Mouse (Mus musculus): ENCODE data around the gene Gm45711. TPM values are rescaled to one million over a fixed set of nuclear protein-coding genes. Genes with fewer than 3 reads are reported as not detected.
"Not testable (repeated sequence)": the region's sequence is repeated elsewhere in the genome, so short reads cannot be mapped to it uniquely, and the experiment has no call there.

The Gm45711 gene
- polyA plus RNA-seq (2012; ENCODE audit: insufficient read depth, insufficient read length, missing spikeins): not detected in 2 replicates

DNA sequence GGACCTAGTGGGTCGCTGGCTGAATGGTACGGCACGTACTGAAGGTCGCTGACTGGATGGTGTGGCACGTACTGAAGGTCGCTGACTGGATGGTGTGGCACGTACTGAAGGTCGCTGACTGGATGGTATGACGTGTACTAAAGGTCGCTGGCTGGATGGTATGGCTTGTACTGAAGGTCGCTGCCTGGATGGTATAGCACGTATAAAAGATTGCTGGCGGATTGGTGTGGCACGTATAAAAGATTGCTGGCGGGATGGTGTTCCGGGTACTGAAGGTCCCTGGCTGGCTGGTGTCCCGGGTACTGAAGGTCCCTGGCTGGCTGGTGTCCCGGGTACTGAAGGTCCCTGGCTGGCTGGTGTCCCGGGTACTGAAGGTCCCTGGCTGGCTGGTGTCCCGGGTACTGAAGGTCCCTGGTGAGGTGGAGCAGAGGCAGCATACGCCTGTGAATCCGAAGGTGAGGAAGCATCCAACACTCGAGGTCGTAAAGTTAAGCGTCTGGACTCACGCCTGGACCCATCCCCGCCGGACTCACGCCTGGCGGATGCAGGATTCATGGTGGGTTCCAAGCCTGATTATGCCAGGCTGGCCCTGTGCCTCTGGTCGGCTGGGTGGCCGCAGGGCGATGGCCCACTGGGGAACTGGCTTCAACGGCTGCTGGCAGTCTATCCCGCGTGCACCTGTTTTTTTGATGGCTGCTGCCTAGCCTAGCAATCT, at the start of gene Gm45711, which contains the start of gene Cmtm1:
Gene Gm45711, minus strand, starts transcription at position 641 of the 715 bp plus-strand sequence.
Gene Cmtm1, minus strand, starts transcription at position 705 of the 715 bp plus-strand sequence.
- H3K4me3 ChIP-seq (ENCODE audit: insufficient read depth, low read length); H3K27ac ChIP-seq (ENCODE audit: insufficient read depth, low read depth, low read length): not testable (repeated sequence)

DNA sequence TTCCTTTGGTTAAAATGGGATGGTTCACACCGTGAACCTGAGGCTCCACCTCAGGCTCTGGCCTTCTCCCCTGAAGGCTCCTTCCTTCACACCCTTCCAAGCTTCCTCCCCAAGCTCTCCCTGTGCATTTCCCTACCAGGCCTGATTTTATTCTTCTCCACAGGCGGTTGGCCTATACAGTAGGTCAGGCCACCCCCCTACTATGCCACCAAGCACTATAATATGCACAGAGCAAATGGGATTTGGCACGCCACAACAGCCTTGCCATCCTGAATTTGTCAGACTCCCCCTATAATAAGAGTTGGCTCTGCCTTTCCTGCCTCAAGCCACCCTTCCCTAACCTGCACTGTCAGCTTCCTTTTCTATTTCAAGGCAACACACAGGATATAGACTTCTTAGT, 48.8 kb upstream of the Gm45711 start:
- Histone ChIP-seq H3K4me3 (ENCODE audit: insufficient read depth, low read length) (no peak overlapping the region), H3K27ac (ENCODE audit: insufficient read depth, low read depth, low read length) (no peak overlapping the region), H3K4me1 (ENCODE audit: control insufficient read depth, insufficient read depth, low read length) (peaks cover 22% of the 10 kb centered on the region)
- TF ChIP-seq POLR2A (IDR thresholded peaks at IDR 0.05; ENCODE audit: borderline replicate concordance, low read depth, low read length) (no peak), CTCF (IDR thresholded peaks at IDR 0.05; ENCODE audit: low read depth, low read length) (no peak)

More for the DNA sequence above, at the start of gene Gm45711, which contains the start of gene Cmtm1:
- not testable (repeated sequence) for H3K4me1 ChIP-seq (ENCODE audit: control insufficient read depth, insufficient read depth, low read length)

DNA sequence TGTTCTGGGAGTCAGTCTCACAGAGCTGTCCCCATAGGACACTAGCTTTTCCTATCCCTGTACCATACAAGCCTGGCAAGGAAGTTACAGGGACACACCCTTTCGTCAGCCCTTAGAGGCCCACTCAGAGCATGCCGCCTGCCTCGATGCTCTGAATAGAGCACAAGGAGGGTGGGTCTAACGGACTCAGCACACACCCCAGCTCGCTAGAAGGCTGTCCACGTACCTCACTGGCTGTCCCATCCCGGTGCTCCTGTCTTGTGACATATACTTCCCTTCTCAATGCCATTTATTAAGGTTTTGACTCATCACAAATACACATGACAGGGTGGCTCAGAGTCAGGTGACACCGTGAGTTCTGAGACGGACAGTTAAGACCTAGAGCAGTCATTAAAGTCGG, 44.6 kb upstream of the Gm45711 start:
- Histone ChIP-seq H3K27ac (ENCODE audit: insufficient read depth, low read depth, low read length) (peak overlapping the region; percentile 43), H3K4me1 (ENCODE audit: control insufficient read depth, insufficient read depth, low read length) (peaks cover 37% of the 10 kb centered on the region), H3K4me3 (ENCODE audit: insufficient read depth, low read length) (no peak overlapping the region)
- TF ChIP-seq CTCF (IDR thresholded peaks at IDR 0.05; ENCODE audit: low read depth, low read length) (no peak), POLR2A (IDR thresholded peaks at IDR 0.05; ENCODE audit: borderline replicate concordance, low read depth, low read length) (no peak)

- TF ChIP-seq CTCF (IDR thresholded peaks at IDR 0.05; ENCODE audit: low read depth, low read length) (no peak), POLR2A (IDR thresholded peaks at IDR 0.05; ENCODE audit: borderline replicate concordance, low read depth, low read length) (no peak)
- Histone ChIP-seq H3K27ac (ENCODE audit: insufficient read depth, low read depth, low read length) (no peak overlapping the region), H3K4me1 (ENCODE audit: control insufficient read depth, insufficient read depth, low read length) (peaks cover 35% of the 10 kb centered on the region), H3K4me3 (ENCODE audit: insufficient read depth, low read length) (no peak overlapping the region)
Measured at GRCm38 (mm10) chr8:104353186-104353585, 43.3 kb upstream of the Gm45711 start.

DNA sequence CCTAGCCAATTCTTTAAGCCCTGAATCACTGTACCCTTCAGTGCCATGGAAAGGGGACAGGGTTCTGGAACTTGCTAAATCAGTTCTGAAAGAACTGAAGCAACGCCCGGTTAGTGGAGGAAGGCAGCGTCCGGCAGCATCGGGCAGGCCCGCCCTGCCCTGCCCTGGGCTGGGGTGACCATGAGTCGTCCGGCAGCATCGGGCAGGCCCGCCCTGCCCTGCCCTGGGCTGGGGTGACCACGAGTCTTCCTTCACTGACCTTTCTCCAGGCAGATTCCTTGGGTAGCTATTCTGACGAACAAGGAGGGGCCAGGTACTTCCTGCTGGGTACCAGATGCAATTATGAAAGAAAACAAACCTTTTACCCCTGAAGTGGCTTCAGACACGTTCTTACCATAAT, 40.2 kb upstream of the Gm45711 start:
- peaks cover 28% of the 10 kb centered on the region for H3K4me1 ChIP-seq (ENCODE audit: control insufficient read depth, insufficient read depth, low read length)
- no peak overlapping the region for H3K27ac ChIP-seq (ENCODE audit: insufficient read depth, low read depth, low read length)
- H3K4me3 ChIP-seq (ENCODE audit: insufficient read depth, low read length): no peak overlapping the region
- no peak for TF ChIP-seq CTCF (IDR thresholded peaks at IDR 0.05; ENCODE audit: low read depth, low read length)
- no peak for TF ChIP-seq POLR2A (IDR thresholded peaks at IDR 0.05; ENCODE audit: borderline replicate concordance, low read depth, low read length)

DNA sequence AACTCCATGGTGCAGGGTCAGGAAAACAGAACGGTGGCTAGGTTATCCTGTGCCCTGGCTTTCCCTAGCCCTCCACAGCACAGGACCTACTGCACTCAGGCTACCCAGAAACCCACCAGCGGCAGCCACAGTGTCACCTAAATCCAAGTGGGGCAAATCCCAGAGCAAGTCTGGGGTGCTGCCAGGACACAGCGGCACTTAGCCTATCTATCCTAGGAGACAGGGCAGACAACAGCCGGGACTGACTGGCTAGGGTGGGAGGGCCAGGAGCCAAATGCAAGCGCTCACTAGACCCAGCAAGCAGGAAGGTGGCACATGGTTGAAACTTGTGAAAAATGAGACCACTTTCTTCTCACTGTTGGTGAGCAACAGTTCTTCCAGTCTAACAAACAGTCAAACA, 39.1 kb upstream of the Gm45711 start:
- H3K4me1 ChIP-seq (ENCODE audit: control insufficient read depth, insufficient read depth, low read length): peaks cover 26% of the 10 kb centered on the region
- H3K27ac ChIP-seq (ENCODE audit: insufficient read depth, low read depth, low read length): no peak overlapping the region
- TF ChIP-seq POLR2A (IDR thresholded peaks at IDR 0.05; ENCODE audit: borderline replicate concordance, low read depth, low read length) (no peak), CTCF (IDR thresholded peaks at IDR 0.05; ENCODE audit: low read depth, low read length) (no peak)
- no peak overlapping the region for H3K4me3 ChIP-seq (ENCODE audit: insufficient read depth, low read length)

- Histone ChIP-seq H3K4me1 (ENCODE audit: control insufficient read depth, insufficient read depth, low read length) (peaks cover 33% of the 10 kb centered on the region), H3K4me3 (ENCODE audit: insufficient read depth, low read length) (no peak overlapping the region), H3K27ac (ENCODE audit: insufficient read depth, low read depth, low read length) (no peak overlapping the region)
- TF ChIP-seq POLR2A (IDR thresholded peaks at IDR 0.05; ENCODE audit: borderline replicate concordance, low read depth, low read length) (no peak), CTCF (IDR thresholded peaks at IDR 0.05; ENCODE audit: low read depth, low read length) (no peak)
Measured at GRCm38 (mm10) chr8:104346706-104347105, 36.8 kb upstream of the Gm45711 start.

DNA sequence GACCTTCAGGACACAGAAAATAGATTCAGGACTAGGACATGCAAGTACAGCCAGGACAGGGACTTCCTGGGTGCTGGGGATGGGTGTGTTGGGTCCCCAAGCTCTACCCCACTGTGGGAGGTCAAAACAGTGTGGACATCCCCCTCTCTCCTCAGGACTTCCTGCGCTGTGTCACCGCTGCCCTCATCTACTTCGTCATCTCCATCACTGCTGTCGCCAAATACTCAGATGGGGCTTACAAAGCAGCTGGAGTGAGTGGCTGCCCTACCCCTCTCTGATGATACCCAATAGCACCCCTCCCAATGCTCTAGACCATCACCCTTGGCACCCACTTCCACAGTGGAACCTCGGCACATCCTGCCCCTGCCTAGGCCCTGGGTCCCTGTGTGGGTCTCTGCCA, 34.7 kb upstream of the Gm45711 start:
- Histone ChIP-seq H3K27ac (ENCODE audit: insufficient read depth, low read depth, low read length) (no peak overlapping the region), H3K4me1 (ENCODE audit: control insufficient read depth, insufficient read depth, low read length) (peaks cover 31% of the 10 kb centered on the region), H3K4me3 (ENCODE audit: insufficient read depth, low read length) (no peak overlapping the region)
- TF ChIP-seq POLR2A (IDR thresholded peaks at IDR 0.05; ENCODE audit: borderline replicate concordance, low read depth, low read length): no peak
- TF ChIP-seq CTCF (IDR thresholded peaks at IDR 0.05; ENCODE audit: low read depth, low read length): no peak

DNA sequence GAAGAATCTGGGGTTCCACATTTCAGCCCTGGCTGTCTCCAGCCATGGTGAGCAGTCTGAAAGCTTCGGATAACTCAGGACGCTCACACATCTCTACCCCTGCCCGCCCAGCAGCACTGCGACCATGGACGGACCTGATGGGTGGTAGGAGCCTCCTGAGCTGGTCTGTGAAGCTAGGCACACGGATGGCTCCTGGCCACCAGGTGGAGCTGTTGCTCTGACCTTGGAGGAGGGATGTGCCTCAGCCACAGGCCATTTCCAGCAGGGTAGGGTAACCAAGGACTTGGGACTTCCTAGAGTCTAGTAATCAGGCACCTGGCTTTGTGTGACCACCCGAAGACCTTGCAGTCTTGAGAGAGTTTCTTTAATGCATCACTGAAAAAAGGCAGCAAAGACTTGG, 34.1 kb upstream of the Gm45711 start:
- peak overlapping the region; percentile 28; the same call in 1 of the 2 replicates for H3K27ac ChIP-seq (ENCODE audit: insufficient read depth, low read depth, low read length)
- H3K4me3 ChIP-seq (ENCODE audit: insufficient read depth, low read length): 0 out of 2 replicates have a peak overlapping the region, but pooled peaks have one; percentile 5
- peaks cover 32% of the 10 kb centered on the region for H3K4me1 ChIP-seq (ENCODE audit: control insufficient read depth, insufficient read depth, low read length)
- TF ChIP-seq POLR2A (IDR thresholded peaks at IDR 0.05; ENCODE audit: borderline replicate concordance, low read depth, low read length): no peak
- TF ChIP-seq CTCF (IDR thresholded peaks at IDR 0.05; ENCODE audit: low read depth, low read length): peak; percentile 86

GRCm38 (mm10) chr8:104342426-104342825, 32.5 kb upstream of the Gm45711 start:
- TF ChIP-seq POLR2A (IDR thresholded peaks at IDR 0.05; ENCODE audit: borderline replicate concordance, low read depth, low read length): no peak
- no peak for TF ChIP-seq CTCF (IDR thresholded peaks at IDR 0.05; ENCODE audit: low read depth, low read length)
- peaks cover 41% of the 10 kb centered on the region for H3K4me1 ChIP-seq (ENCODE audit: control insufficient read depth, insufficient read depth, low read length)
- H3K27ac ChIP-seq (ENCODE audit: insufficient read depth, low read depth, low read length): peak overlapping the region; percentile 74
- peak overlapping the region; percentile 18; the same call in 1 of the 2 replicates for H3K4me3 ChIP-seq (ENCODE audit: insufficient read depth, low read length)

All from bone marrow macrophage, adult 2 months (primary cell).